Mouse (Mus musculus) erythroblast, embryonic 14.5 days (primary cell): ENCODE data around the gene Abl1.

Experiments
- GATA1 ChIP-seq: IDR thresholded peaks from 2 replicates; pipeline ENCODE4 v1.6.1; 2012; ENCODE audit warnings: low read length, inconsistent platforms, mixed read lengths
- TAL1 ChIP-seq: IDR thresholded peaks from 3 replicates; pipeline ENCODE4 v1.6.1; 2012; ENCODE audit warnings: low read length, inconsistent platforms, mixed read lengths

DNA sequence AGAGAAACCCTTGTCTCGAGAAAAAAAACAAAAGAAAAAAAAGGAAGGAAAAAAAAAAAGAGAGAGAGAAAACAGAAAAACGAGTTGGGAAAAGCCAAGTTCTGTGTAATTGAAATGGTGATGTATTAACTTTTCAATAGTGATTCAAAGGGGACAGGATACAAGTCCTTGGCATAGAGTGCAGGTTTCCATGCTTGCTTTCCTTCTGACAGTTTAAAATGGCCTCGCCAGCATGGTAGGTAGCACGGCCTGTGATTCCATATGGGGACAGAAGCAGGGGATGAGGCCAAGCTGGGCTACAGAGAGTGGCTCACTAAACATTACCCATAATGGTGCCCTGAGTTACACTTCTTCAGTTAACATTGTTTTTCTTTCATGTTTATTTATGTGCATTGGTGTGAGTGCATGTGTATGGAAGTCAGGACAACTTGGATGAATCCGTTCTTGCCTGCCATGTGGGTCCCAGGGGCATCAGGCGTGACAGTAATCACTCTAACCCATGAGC, 6.4 kb upstream of the Abl1 start:
- TF ChIP-seq GATA1 (no peak), TAL1 (no peak)
